Mouse (Mus musculus): ENCODE results near the gene Padi1.

GRCm38 (mm10) chr4:140812609-140813008 is 33.0 kb downstream of the Padi1 start:
- no peak for TF ChIP-seq ZC3H11A (IDR thresholded peaks at IDR 0.05; ENCODE audit: borderline replicate concordance, low read depth, low read length)
- no peak for TF ChIP-seq ZNF384 (IDR thresholded peaks at IDR 0.05; ENCODE audit: low read depth, low read length)
